Mouse (Mus musculus) bone marrow, adult 2 months (tissue): ENCODE data around the gene Zfp974. TPM values are rescaled to one million over a fixed set of nuclear protein-coding genes. Genes with fewer than 3 reads are reported as not detected.
A peak's percentile ranks its signal among the peaks of the same experiment; 100 is the strongest.
"Not testable (repeated sequence)": the region's sequence is repeated elsewhere in the genome, so short reads cannot be mapped to it uniquely, and the experiment has no call there.

ENCODE experiments used
- H3K27ac ChIP-seq: fragments of 200-500 bp; 2 replicates; pipeline ENCODE4 v1.5.1; 2012; ENCODE audit warnings: low read depth, mild to moderate bottlenecking, control low read depth, inconsistent platforms, low read length; ENCODE audit not compliant: control insufficient read depth, poor library complexity, insufficient read depth
- H3K4me1 ChIP-seq: fragments of 200-500 bp; 2 replicates; pipeline ENCODE4 v1.6.1; 2011; ENCODE audit warnings: low read length; ENCODE audit not compliant: control insufficient read depth, insufficient read depth
- H3K4me3 ChIP-seq: fragments of 200-500 bp; replicated peaks from 2 replicates; pipeline ENCODE3; 2011; ENCODE audit warnings: mild to moderate bottlenecking, low read depth, low read length, control low read depth; ENCODE audit not compliant: control insufficient read depth
- CTCF ChIP-seq: fragments of 200-500 bp; IDR thresholded peaks from 2 replicates; pipeline ENCODE4 v1.5.1; 2011; ENCODE audit warnings: low read length, control low read depth; ENCODE audit not compliant: control insufficient read depth, insufficient read depth
- POLR2A ChIP-seq: fragments of 200-500 bp; IDR thresholded peaks from 2 replicates; pipeline ENCODE4 v1.6.1; 2011; ENCODE audit warnings: low read depth, mild to moderate bottlenecking, control low read depth, low read length, borderline replicate concordance; ENCODE audit not compliant: control insufficient read depth
- WGBS: fragments of 180-500 bp; shearing (Covaris S2); methylation state at CpG from one replicate; pipeline ENCODE4 v1.1.7; 2018; 5-methylcytosine and 5-hydroxymethylcytosine counted together
- polyA plus RNA-seq: library from polyadenylated mRNA; stranded (reverse); fragments of >200 nt; gene quantifications from 2 replicates; pipeline ENCODE4 v1.2.4, GENCODE M21; 2011; ENCODE audit warnings: low replicate concordance; ENCODE audit not compliant: missing spikeins, insufficient read depth, insufficient read length

Zfp974 gene
- 0.57 and 5.4 TPM in 2 replicates for polyA plus RNA-seq

DNA sequence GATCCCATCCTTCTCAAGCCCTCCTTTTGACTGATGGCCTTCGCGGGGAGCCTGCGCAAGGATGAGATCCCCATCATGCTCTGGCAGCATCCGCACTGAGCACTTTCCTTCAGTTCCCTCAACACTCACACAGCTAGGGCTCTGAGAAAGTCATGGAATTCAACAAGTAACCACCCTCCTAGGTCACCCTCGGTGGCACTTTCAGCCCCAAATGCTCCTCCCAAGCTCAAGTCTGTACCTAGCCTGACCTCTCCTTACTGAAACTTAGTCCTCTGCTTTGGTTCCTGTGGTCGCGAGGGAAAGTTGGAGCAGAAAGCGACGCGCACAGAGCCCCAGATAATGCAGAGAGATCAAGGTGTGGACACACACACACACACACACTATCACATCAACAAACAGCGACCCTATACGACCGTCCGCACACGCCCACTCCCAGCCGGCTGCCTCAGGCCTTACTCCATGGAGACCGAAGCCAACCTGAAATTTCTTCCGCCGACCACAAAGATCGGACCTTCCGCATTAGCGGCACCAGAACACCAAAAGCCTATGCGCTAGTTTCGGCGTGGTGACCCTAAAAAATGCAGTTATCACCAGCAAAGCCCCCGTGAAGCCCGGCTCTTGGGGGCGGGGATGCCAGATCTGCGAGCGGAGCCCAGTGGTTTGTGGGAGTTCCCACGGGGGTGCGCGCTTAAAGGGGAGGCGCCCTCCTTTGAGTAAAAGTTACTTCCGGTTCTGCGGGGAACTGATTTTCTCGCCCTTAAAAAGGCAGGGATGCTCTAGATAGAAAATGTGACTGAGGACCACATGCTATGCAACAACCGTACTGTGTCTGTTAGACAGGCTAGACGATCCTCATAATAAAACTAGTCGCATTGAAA, at the start of gene Zfp974:
Zfp974 (minus strand) TSS at position 643 of the 878 bp plus-strand sequence.
- peaks cover 1% of the 10 kb centered on the region; the same call in 1 of the 2 replicates for H3K4me1 ChIP-seq
- TF ChIP-seq POLR2A, result no peak
- no peak for TF ChIP-seq CTCF
- H3K27ac ChIP-seq, result no peak within 1 kb of the TSS
- WGBS, result 7% methylated on average over 40 of the region's 40 CpGs
- H3K4me3 ChIP-seq, result peak within 1 kb of the TSS; percentile 78

GRCm38 (mm10) chr7:27949451-27949850, 20.2 kb upstream of the Zfp974 start:
- H3K4me3 ChIP-seq, H3K27ac ChIP-seq, H3K4me1 ChIP-seq: not testable (repeated sequence)
- WGBS, result 91% methylated on average over 13 of the region's 13 CpGs

- WGBS, result 13% methylated on average over 6 of the region's 7 CpGs
- H3K4me1 ChIP-seq, H3K27ac ChIP-seq, H3K4me3 ChIP-seq: not testable (repeated sequence)
Observed at GRCm38 (mm10) chr7:27941869-27942268, 12.6 kb upstream of the Zfp974 start.

GRCm38 (mm10) chr7:27933800-27934158, 4.5 kb upstream of the Zfp974 start:
- not testable (repeated sequence) for H3K4me1 ChIP-seq, H3K27ac ChIP-seq, H3K4me3 ChIP-seq
- WGBS, result 19% methylated on average over 1 of the region's 9 CpGs

DNA sequence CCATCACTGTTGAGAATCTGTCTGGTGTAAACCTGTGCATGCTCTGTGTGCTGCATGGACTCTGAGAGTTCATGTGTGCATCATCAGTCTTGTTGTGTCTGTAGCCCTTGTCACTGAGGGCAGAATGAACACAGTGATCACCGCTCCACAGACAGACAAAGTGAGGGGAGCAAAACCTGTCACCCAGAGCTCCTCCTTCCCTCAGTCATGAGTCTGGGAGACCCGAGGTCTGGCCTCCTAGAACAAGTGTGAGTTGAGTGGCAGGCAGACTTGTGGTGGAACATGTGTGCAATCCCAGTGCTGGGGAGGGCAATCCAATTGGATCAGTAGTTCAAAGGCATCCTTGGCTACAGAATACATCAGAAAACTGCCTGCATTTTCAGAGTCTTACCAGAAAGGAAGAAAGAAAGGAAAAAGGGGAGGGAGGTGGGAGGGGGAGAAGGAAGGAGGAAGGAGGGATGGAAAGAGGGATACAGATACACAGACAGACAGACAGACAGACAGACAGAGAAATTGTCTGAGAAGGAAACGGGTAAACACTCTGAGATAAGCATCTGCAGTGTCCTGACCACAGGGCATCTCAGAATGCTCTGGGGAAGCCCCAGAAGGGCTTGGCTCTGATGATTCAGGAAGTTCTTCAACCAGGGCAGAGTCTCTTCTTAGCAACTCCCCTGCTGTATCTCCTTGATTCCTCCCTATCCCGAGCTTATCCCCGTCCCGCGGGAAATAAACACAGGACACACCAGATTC, 4.0 kb upstream of the Zfp974 start:
- H3K4me3 ChIP-seq, result no peak overlapping the region
- no peak overlapping the region for H3K27ac ChIP-seq
- peaks cover 1% of the 10 kb centered on the region; the same call in 1 of the 2 replicates for H3K4me1 ChIP-seq
- 9% methylated on average over 7 of the region's 7 CpGs for WGBS
- no peak for TF ChIP-seq CTCF
- TF ChIP-seq POLR2A, result no peak

DNA sequence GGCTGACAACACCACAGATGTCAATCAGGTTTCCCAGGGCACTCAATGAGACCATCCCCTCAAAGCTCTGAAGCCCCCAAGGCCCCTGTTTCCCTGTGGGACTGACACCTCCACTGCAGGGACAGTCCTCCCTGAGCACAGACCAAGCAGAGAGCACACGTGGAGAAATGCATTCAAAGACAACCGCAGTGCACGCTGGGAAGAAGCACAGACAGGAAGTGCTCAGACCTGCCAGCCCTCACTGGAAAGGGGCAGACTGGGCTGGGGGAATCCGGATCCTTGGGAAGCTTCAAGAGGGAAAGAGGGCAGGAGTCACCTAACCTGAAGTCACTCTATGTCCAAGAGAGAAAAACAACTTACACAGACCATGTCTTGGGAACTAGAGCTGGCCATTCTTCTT, 2.2 kb downstream of the Zfp974 start:
- not testable (repeated sequence) for H3K4me1 ChIP-seq, H3K4me3 ChIP-seq, H3K27ac ChIP-seq
- 32% methylated on average over 4 of the region's 4 CpGs for WGBS

GRCm38 (mm10) chr7:27910952-27911351, 18.3 kb downstream of the Zfp974 start:
- WGBS, result 86% methylated on average over 4 of the region's 4 CpGs
- H3K4me1 ChIP-seq, H3K27ac ChIP-seq, H3K4me3 ChIP-seq: not testable (repeated sequence)

- no peak overlapping the region for H3K27ac ChIP-seq
- TF ChIP-seq CTCF (no peak), POLR2A (no peak)
- no peaks in the 10 kb centered on the region for H3K4me1 ChIP-seq
- no peak overlapping the region for H3K4me3 ChIP-seq
- 76% methylated on average over 11 of the region's 11 CpGs for WGBS
Observed at GRCm38 (mm10) chr7:27905061-27905848, 24.0 kb downstream of the Zfp974 start.
